Mouse (Mus musculus) central nervous system, embryonic 18 days (tissue): Measurements from ENCODE around the gene Gm21958. TPM values are rescaled to one million over a fixed set of nuclear protein-coding genes. Genes with fewer than 3 reads are reported as not detected.

Experiments
- polyA plus RNA-seq: library from polyadenylated mRNA; depleted of rRNA; stranded (reverse); fragments of >200 nt; gene quantifications from 2 replicates; pipeline ENCODE4 v1.2.3, GENCODE M21; 2012; rRNA removed

The Gm21958 gene
- not detected in 2 replicates for polyA plus RNA-seq

DNA sequence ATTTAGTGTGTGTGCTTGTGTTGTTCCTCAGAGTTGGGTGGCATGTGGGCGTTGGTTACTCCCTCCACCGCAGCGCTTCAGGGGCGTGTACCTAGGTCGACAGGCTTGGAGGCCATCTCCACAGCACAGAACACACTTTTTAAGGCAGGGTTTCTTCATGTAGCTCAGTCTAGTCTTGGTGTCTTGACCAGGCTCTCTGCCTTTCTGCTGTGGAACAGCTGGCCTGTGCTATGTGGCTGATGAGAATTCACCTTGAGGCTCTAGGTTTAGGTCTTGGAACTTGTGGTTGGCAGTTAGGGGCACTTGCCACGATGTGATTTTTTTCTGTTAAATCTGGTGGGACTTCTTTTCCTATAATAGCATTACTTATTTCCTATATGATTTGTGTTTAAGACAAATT is at the start of gene Gm21958:
Gene Gm21958, minus strand, starts transcription at position 101 of the 400 bp plus-strand sequence.

DNA sequence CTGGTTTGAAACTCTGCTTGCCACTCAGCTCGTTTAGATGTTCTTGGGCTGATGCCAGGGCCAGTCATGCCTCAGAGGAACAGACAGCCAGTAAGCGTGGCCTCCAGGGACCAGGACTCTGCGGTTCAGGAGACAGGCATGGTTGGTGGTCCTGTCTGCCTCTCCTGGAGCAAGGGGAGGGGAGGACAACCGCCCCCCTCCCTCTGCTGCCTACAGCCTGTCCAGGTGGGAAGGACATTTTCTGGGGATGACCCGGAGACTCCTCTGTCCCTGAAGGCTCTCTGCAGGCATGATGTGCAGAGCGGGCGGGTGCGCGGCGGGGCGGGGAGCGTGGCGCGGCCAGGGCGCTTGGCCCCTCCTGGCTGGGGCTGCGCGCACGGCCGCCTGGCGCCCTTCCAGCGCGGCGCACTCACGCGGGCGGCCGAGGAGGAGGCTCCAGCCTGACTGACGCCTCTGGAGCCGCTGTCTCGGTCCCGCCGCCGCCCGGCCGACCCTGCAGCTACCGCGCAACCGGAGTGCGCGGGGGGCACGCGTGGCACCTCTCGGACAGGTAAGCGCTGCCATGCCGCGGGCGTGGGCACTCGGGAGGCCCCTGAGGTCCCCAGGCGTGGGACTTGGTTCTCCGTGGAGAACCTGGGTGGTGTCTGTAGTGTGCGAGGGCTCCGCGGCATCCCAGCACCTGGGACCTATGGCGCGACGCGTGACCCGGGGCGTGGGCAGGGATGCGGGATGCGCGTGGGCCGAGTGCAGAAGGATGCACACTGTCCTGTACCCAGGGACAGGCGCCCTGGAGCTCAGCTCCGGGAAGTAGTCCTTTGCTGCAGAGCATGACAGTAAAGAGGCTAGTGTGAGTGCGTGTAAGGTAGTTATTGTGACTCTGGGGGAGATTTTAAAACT is 41.2 kb upstream of the Gm21958 start, which contains the start of gene Smad9:
Gene Smad9, plus strand, starts transcription at position 438 of the 897 bp plus-strand sequence.

DNA sequence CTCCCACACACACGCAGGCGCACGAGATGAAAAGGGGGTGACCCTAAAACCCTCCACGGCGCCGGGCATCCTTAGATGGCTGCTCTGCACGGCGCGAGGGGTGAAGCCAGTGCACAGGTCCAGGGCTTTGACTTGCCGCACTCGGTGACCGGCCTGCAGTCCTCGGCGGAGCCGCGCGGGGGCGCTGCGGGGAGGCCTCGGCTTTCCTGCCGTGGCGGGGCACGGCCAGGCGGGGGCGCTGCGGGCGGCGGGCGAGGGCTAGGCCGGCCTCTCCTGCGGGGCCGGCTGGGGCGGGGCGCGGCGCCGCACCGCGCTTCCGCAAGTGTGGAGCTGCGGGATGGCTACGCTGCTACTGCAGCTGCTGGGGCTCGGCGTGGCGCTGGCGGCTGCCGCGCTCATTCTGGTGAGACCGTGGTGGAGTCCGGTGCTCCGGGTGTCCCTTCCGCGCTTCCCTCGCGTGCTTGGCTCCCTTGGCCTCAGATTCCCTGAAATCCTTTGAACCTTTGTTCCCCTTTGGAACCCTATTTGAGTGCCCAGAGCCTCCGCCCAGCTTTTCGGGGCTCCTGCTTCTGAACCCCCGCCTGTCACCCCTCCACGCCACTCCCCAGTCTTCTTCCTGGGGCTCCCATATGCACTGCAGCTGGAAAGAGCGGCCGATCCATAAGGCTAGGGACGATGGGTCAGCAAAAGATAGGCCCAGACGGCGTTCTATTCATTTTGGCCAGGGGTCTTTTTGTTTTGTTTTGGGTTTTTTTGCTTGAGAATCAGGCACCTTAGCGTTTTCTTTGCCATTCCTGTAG is 21.3 kb upstream of the Gm21958 start, which contains the start of the genes Exosc8 and Alg5:
Gene Exosc8, minus strand, starts transcription at position 147 of the 800 bp plus-strand sequence.
Gene Alg5, plus strand, starts transcription at position 293 of the 800 bp plus-strand sequence.

DNA sequence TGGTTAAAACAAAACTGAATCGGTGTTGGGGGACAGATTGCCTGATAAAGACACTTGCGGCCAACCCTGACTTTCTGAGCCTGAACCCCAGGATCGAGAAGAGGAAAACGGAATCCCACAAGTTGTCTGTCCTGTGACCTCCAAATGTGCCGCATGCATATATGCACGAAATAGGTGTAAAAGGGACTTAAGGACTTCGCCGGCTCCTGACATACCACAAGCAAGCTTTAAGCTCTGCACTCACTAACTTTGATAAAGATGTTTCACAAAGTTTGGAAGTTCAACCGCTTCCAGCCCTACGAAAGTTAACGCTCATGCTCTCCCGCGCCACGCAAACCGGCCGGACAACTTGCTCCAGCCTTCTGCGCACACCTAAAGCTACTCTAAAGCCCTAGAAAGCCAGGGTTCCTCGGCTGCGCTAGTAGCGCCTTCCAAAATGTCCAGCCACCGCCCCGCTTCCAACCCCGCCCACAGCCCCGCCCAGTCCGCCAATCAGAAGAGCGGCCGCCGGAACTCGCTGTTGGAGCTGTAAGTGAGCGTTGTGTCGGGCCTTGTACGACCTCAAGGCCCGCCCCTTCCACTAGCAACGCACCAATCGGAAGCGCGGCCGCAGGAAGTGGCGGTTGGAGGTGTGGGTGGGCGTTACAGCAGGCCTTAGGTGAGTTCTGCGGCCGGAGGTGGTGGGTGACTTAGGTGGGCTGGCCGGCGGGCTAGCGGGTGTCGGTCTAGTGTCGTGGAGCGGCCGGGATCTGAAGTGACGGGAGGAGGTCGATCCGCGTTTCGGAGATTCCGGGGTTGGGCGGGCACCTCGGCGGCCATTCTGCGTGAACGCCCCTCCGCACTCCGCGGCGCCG is 21.7 kb downstream of the Gm21958 start, which contains the start of gene Supt20:
Gene Supt20, plus strand, starts transcription at position 606 of the 854 bp plus-strand sequence.

Other genes starting within 250 kb of the Gm21958 start
- 98.0 and 105 TPM in 2 replicates for gene Supt20, start 21.5 kb downstream of the Gm21958 start, polyA plus RNA-seq
- 101 and 102 TPM in 2 replicates for gene Exosc8, start 21.0 kb upstream of the Gm21958 start, polyA plus RNA-seq
- 38.6 and 41.2 TPM in 2 replicates for gene Alg5, start 21.2 kb upstream of the Gm21958 start, polyA plus RNA-seq
- gene Smad9, start 41.2 kb upstream of the Gm21958 start, polyA plus RNA-seq, result 1.1 and 1.6 TPM in 2 replicates
- 78.4 and 79.2 TPM in 2 replicates for gene Rfxap, start 93.4 kb upstream of the Gm21958 start, polyA plus RNA-seq
- gene Sertm1, start 201.5 kb upstream of the Gm21958 start, polyA plus RNA-seq, result 13.9 and 14.2 TPM in 2 replicates